Mouse (Mus musculus): ENCODE measurements at regions not wholly inside any gene's neighbourhood (a gene's known extent, or its start where the extent isn't known, plus 50 kb on each side); places are given as distances from the start of the nearest gene placed in this dataset.

GRCm38 (mm10) chr4:81178782-81179135, 263.9 kb downstream of the Mpdz start:
- DNase-seq (ENCODE audit: low spot score), result peak; percentile 44

DNA sequence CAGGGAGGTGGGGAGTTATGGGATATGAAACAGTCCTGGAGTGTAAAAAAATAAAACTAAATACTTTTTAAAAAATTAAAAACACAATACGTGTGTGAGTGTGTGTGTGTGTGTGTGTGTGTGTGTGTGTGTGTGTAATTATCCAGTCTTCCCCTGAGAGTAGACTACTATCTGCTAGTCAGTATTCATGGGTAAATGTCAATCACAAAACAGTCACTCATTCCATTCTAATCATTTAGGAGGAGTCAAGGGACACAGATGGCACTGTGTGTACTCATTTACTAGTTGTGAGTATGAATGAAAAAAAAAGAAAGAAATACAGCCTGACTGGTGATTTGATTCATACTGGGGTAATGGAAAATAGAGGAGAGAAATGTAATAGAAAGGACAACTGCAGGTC, 226.5 kb downstream of the Mpdz start:
- DNase-seq (ENCODE audit: low spot score), result no peak

DNA sequence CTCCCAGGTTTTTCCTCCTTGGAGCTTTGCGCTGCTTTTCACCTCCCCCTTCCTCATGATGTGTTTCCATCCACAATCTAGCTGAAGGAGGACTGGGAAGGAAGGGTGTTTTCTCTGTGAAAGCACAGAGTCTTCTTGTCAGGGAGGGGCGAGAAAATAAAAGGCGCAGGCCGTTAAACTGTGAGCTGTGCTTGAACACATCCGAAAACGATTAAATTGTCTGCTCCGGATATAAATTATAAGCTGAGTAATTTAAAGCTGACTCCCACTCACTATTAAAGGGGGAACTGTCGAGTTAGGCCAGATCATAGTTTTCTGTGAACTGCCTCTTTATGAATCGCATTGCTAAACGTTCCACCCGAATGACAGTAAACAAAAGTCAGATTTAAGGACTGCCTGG, 224.6 kb downstream of the Mpdz start:
- no peak for DNase-seq (ENCODE audit: low spot score)

- DNase-seq (ENCODE audit: low spot score), result no peak
Observed at GRCm38 (mm10) chr4:81222034-81222433, 220.6 kb downstream of the Mpdz start.

- no peak for DNase-seq (ENCODE audit: low spot score)
Observed at GRCm38 (mm10) chr4:81222468-81223175, 220.0 kb downstream of the Mpdz start.
